Mouse (Mus musculus): Measurements from ENCODE around the gene Prex1. TPM values are rescaled to one million over a fixed set of nuclear protein-coding genes. Genes with fewer than 3 reads are reported as not detected.

The Prex1 gene
- polyA plus RNA-seq, 1 experiment from 2014 or later: 20.9 TPM

- H3K27me3 ChIP-seq (ENCODE audit: control insufficient read depth, insufficient read depth, low read length): no peaks in the 10 kb centered on the region
- no peak overlapping the region for H3K9ac ChIP-seq (ENCODE audit: low read depth, low read length)
- ATAC-seq (ENCODE audit: low FRiP score): peak; percentile 53; the same call in 1 of the 2 replicates
- WGBS: 42% methylated on average over 21 of the region's 21 CpGs
- H3K4me2 ChIP-seq (replicated peaks; ENCODE audit: low read depth, low read length): no peak overlapping the region
- H3K4me3 ChIP-seq (ENCODE audit: low read depth, low read length): no peak overlapping the region
- H3K27ac ChIP-seq (ENCODE audit: low read depth, low read length): no peak overlapping the region
- H3K4me1 ChIP-seq (replicated peaks; ENCODE audit: control insufficient read depth, insufficient read depth, low read length): no peaks in the 10 kb centered on the region
- peaks cover 5% of the 10 kb centered on the region; the same call in 1 of the 2 replicates for H3K36me3 ChIP-seq (ENCODE audit: control insufficient read depth, insufficient read depth, low read length)
- peak; percentile 84 for DNase-seq (ENCODE audit: low spot score)
- H3K9me3 ChIP-seq (ENCODE audit: control insufficient read depth, low read length): no peaks in the 10 kb centered on the region
Observed at GRCm38 (mm10) chr2:166592034-166592912, 121.4 kb downstream of the Prex1 start.

DNA sequence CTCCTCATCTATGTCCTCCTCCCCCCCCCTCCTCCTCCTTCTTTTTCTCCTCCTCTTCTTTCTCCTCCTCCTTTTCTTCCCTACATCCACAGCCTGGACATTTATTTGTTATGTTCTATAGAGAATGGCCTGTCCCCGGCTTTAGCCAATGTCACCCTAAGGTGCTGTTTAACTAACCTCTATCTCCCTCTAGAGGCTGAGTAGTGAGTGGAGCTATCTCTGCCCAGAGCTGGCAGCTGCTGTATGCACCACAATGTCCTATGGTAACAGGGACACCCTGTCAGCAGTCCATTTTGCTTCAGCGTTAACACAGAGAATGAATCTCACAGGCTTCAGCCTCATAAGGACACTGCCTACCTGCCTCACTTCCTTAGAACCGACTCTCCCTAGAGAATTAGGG lies 129.1 kb downstream of the Prex1 start:
- Histone ChIP-seq H3K9ac (ENCODE audit: low read depth, low read length) (no peak overlapping the region), H3K4me3 (ENCODE audit: low read depth, low read length) (no peak overlapping the region), H3K27me3 (ENCODE audit: control insufficient read depth, insufficient read depth, low read length) (no peaks in the 10 kb centered on the region), H3K27ac (ENCODE audit: low read depth, low read length) (no peak overlapping the region), H3K4me2 (replicated peaks; ENCODE audit: low read depth, low read length) (no peak overlapping the region), H3K4me1 (replicated peaks; ENCODE audit: control insufficient read depth, insufficient read depth, low read length) (no peaks in the 10 kb centered on the region), H3K36me3 (ENCODE audit: control insufficient read depth, insufficient read depth, low read length) (peaks cover 10% of the 10 kb centered on the region), H3K9me3 (ENCODE audit: control insufficient read depth, low read length) (no peaks in the 10 kb centered on the region)
- 88% methylated on average over 3 of the region's 3 CpGs for WGBS
- DNase-seq (ENCODE audit: low spot score): no peak
- ATAC-seq (ENCODE audit: low FRiP score): no peak

- no peak overlapping the region for H3K27ac ChIP-seq (ENCODE audit: low read depth, low read length)
- H3K36me3 ChIP-seq (ENCODE audit: control insufficient read depth, insufficient read depth, low read length): peaks cover 8% of the 10 kb centered on the region
- no peak overlapping the region for H3K4me2 ChIP-seq (replicated peaks; ENCODE audit: low read depth, low read length)
- H3K9me3 ChIP-seq (ENCODE audit: control insufficient read depth, low read length): no peaks in the 10 kb centered on the region
- DNase-seq (ENCODE audit: low spot score) (peak; percentile 26), ATAC-seq (ENCODE audit: low FRiP score) (no peak)
- WGBS: 96% methylated on average over 5 of the region's 5 CpGs
- H3K4me1 ChIP-seq (replicated peaks; ENCODE audit: control insufficient read depth, insufficient read depth, low read length): no peaks in the 10 kb centered on the region
- no peak overlapping the region for H3K9ac ChIP-seq (ENCODE audit: low read depth, low read length)
- no peak overlapping the region for H3K4me3 ChIP-seq (ENCODE audit: low read depth, low read length)
- H3K27me3 ChIP-seq (ENCODE audit: control insufficient read depth, insufficient read depth, low read length): no peaks in the 10 kb centered on the region
Observed at GRCm38 (mm10) chr2:166583292-166583691, 130.3 kb downstream of the Prex1 start.

DNA sequence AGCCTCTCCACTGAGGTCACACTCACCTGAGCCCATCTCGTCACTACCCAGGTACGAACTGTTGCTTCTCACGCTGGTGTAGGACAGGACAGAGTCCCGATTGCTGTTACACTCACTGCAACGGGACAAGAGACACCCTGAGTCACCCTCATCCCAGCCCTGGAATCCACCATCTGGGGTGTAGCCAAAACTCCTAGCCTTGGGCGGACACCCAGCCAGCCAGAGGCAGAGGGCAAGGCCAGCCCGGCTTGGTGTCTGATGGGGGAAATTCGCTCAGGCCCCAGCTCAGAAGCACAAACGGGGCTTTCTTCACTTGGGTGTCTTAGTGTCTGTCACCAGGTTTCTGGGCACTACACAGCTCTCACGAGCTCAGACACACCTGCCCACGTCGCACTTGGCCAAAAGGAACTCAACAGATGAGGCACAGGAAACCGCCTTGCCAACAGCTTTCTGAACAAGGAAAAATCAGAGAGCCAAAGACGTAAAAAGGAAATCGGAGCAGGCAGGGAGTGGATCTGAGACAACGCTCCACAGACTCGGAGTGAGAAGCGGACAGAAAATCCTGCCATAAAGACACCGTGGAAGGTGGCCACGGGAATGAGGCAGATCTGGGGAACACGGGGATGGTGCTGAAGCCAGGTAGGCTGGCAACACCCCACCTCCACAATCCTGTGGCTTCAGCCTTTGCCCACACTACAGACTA lies 131.6 kb downstream of the Prex1 start:
- Histone ChIP-seq H3K4me1 (replicated peaks; ENCODE audit: control insufficient read depth, insufficient read depth, low read length) (no peaks in the 10 kb centered on the region), H3K4me3 (ENCODE audit: low read depth, low read length) (no peak overlapping the region), H3K27me3 (ENCODE audit: control insufficient read depth, insufficient read depth, low read length) (no peaks in the 10 kb centered on the region), H3K27ac (ENCODE audit: low read depth, low read length) (no peak overlapping the region), H3K4me2 (replicated peaks; ENCODE audit: low read depth, low read length) (no peak overlapping the region), H3K9ac (ENCODE audit: low read depth, low read length) (no peak overlapping the region), H3K9me3 (ENCODE audit: control insufficient read depth, low read length) (no peaks in the 10 kb centered on the region), H3K36me3 (ENCODE audit: control insufficient read depth, insufficient read depth, low read length) (peaks cover 8% of the 10 kb centered on the region)
- ATAC-seq (ENCODE audit: low FRiP score) (no peak), DNase-seq (ENCODE audit: low spot score) (no peak)
- WGBS: 93% methylated on average over 21 of the region's 21 CpGs

DNA sequence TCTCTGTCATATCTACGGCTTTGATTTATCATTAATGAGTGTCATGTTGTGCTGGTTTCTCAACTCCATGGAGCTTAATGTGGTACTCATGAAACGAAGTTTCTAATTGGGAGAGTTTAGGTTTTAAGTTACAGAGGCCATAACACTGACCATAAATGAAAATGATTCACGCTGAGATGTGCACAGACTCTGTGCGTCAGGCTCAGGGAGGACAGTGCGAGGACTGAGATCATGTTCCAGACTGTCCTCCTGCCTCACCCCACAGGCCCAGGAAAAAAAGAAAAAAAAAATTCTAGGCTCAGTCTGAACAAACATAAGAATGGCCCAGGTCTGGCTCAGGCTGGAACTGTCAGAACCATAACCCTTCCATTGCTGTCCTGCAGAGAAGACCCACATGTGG lies 133.8 kb downstream of the Prex1 start:
- H3K36me3 ChIP-seq (ENCODE audit: control insufficient read depth, insufficient read depth, low read length): peaks cover 3% of the 10 kb centered on the region; the same call in 1 of the 2 replicates
- no peaks in the 10 kb centered on the region for H3K4me1 ChIP-seq (replicated peaks; ENCODE audit: control insufficient read depth, insufficient read depth, low read length)
- DNase-seq (ENCODE audit: low spot score): no peak
- no peak overlapping the region for H3K27ac ChIP-seq (ENCODE audit: low read depth, low read length)
- H3K9ac ChIP-seq (ENCODE audit: low read depth, low read length): no peak overlapping the region
- 89% methylated on average over 5 of the region's 5 CpGs for WGBS
- H3K27me3 ChIP-seq (ENCODE audit: control insufficient read depth, insufficient read depth, low read length): no peaks in the 10 kb centered on the region
- H3K4me2 ChIP-seq (replicated peaks; ENCODE audit: low read depth, low read length): no peak overlapping the region
- ATAC-seq (ENCODE audit: low FRiP score): no peak
- H3K9me3 ChIP-seq (ENCODE audit: control insufficient read depth, low read length): no peaks in the 10 kb centered on the region
- H3K4me3 ChIP-seq (ENCODE audit: low read depth, low read length): no peak overlapping the region

DNA sequence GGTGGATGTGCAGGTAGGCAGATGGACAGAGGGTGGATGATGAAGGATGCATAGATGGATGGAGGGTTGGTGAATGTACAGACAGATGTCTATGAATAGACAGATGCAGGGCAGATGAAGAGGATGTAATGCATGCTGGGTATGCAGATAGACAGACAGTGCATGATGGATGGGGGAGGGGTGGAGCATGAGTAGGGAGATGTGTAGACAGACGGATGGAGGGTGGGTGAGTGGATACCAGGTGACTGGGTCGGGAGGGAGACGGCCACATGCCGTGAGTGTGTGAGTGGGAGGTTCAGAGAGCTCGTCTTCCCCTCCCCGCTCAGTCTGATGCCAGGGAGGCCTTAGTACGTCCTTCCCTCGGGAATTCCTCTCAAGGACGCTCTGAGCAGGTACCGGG lies 134.3 kb downstream of the Prex1 start:
- no peaks in the 10 kb centered on the region for H3K4me1 ChIP-seq (replicated peaks; ENCODE audit: control insufficient read depth, insufficient read depth, low read length)
- no peak overlapping the region for H3K27ac ChIP-seq (ENCODE audit: low read depth, low read length)
- no peak overlapping the region for H3K4me2 ChIP-seq (replicated peaks; ENCODE audit: low read depth, low read length)
- no peak overlapping the region for H3K9ac ChIP-seq (ENCODE audit: low read depth, low read length)
- DNase-seq (ENCODE audit: low spot score) (no peak), ATAC-seq (ENCODE audit: low FRiP score) (no peak)
- peaks cover 3% of the 10 kb centered on the region; the same call in 1 of the 2 replicates for H3K36me3 ChIP-seq (ENCODE audit: control insufficient read depth, insufficient read depth, low read length)
- H3K9me3 ChIP-seq (ENCODE audit: control insufficient read depth, low read length): no peaks in the 10 kb centered on the region
- WGBS: 90% methylated on average over 10 of the region's 10 CpGs
- no peak overlapping the region for H3K4me3 ChIP-seq (ENCODE audit: low read depth, low read length)
- H3K27me3 ChIP-seq (ENCODE audit: control insufficient read depth, insufficient read depth, low read length): no peaks in the 10 kb centered on the region

DNA sequence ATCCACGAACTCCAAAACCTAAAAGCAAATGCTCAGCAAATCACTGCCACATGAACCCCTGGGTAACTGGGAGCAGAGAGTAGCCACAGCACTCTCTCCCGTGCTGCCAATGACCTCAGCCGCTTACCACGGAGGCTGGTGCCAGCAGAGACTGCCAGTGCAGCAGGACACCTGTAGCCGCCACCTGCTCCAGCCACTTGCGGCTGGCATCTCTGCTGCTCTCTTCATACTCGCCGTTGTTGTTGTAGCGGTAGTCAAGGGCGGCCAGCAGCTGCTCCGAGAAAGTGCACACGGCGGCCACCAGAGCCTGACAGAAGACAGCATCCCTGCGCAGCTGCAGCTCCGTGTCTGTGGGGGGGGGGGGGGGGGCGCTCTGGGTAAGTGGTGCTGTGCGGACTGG lies 138.2 kb downstream of the Prex1 start:
- Histone ChIP-seq H3K9me3 (ENCODE audit: control insufficient read depth, low read length) (no peaks in the 10 kb centered on the region), H3K4me2 (replicated peaks; ENCODE audit: low read depth, low read length) (no peak overlapping the region), H3K4me3 (ENCODE audit: low read depth, low read length) (no peak overlapping the region), H3K27me3 (ENCODE audit: control insufficient read depth, insufficient read depth, low read length) (no peaks in the 10 kb centered on the region), H3K27ac (ENCODE audit: low read depth, low read length) (no peak overlapping the region), H3K4me1 (replicated peaks; ENCODE audit: control insufficient read depth, insufficient read depth, low read length) (no peaks in the 10 kb centered on the region), H3K36me3 (ENCODE audit: control insufficient read depth, insufficient read depth, low read length) (peaks cover 3% of the 10 kb centered on the region; the same call in 1 of the 2 replicates), H3K9ac (ENCODE audit: low read depth, low read length) (no peak overlapping the region)
- ATAC-seq (ENCODE audit: low FRiP score) (no peak), DNase-seq (ENCODE audit: low spot score) (no peak)
- WGBS: 73% methylated on average over 15 of the region's 17 CpGs

- ATAC-seq (ENCODE audit: low FRiP score) (no peak), DNase-seq (ENCODE audit: low spot score) (peak; percentile 87)
- peaks cover 3% of the 10 kb centered on the region; the same call in 1 of the 2 replicates for H3K36me3 ChIP-seq (ENCODE audit: control insufficient read depth, insufficient read depth, low read length)
- H3K27ac ChIP-seq (ENCODE audit: low read depth, low read length): no peak overlapping the region
- no peak overlapping the region for H3K9ac ChIP-seq (ENCODE audit: low read depth, low read length)
- 20% methylated on average over 7 of the region's 7 CpGs for WGBS
- H3K4me1 ChIP-seq (replicated peaks; ENCODE audit: control insufficient read depth, insufficient read depth, low read length): no peaks in the 10 kb centered on the region
- no peaks in the 10 kb centered on the region for H3K9me3 ChIP-seq (ENCODE audit: control insufficient read depth, low read length)
- H3K4me3 ChIP-seq (ENCODE audit: low read depth, low read length): no peak overlapping the region
- no peak overlapping the region for H3K4me2 ChIP-seq (replicated peaks; ENCODE audit: low read depth, low read length)
- H3K27me3 ChIP-seq (ENCODE audit: control insufficient read depth, insufficient read depth, low read length): no peaks in the 10 kb centered on the region
Observed at GRCm38 (mm10) chr2:166574934-166575333, 138.7 kb downstream of the Prex1 start.
